In the genomic region with DNA sequence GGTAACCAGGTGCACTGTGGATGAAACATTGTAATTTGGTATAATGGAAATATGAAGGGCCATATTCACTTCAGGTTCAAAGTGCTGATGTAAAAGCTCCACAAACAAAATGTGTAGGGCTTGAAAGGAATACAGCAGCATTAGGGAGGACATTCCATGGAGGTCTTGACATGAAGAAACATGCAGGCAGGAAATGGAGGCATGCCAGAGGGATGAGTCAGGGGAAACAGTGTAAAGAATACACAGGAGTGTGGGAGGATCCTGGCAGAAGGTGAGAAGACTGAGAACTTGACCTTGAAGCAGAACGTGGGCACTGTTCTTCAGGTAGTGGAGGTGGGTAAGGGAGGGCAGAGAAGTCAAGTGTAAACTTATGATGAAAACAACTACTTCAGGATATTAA, we compare ENCODE assay signal across 10 mouse cellular contexts.
DNase-seq lines count a peak whose midpoint lies in the region.
"Had no signal": no experiment of that assay in that cellular context is flagged by ENCODE, and none has a peak within 500 bp of the region (broad histone marks: within the 10 kb centered on the region; RNA-seq: fewer than 3 reads in every experiment).

No protein-coding gene starts in this region.

- peak; percentile 8 for DNase-seq in adrenal gland, postnatal 10 days
- no peak for DNase-seq in adrenal gland, postnatal 4 days (ENCODE audit: low spot score in 2 of 2)
- peak; percentile 41 for DNase-seq in kidney, postnatal 10 days
- DNase-seq in kidney, adult 11 months = no peak
- DNase-seq in ZHBTc4 (ENCODE audit: low read depth, low spot score) = peak; percentile 14
- DNase-seq in lung, postnatal 14 days = peak; percentile 5
- no peak for DNase-seq in layer of hippocampus, adult 9-10 months (ENCODE audit: low spot score)
- DNase-seq in cerebellum, postnatal 25 days = no peak
- DNase-seq: cerebellum, adult 9-10 months; gastrocnemius, postnatal 25 days had no signal

Comparison
In these comparisons a context has a peak if more than half of its experiments do, and no peak if none do; other contexts are left out.
1. DNase-seq: peak in adrenal gland, postnatal 10 days (single experiment), kidney, postnatal 10 days (single experiment), ZHBTc4 (single experiment) and lung, postnatal 14 days (single experiment); none in adrenal gland, postnatal 4 days (0 of 2), kidney, adult 11 months (single experiment), layer of hippocampus, adult 9-10 months (single experiment) and cerebellum, postnatal 25 days (0 of 2).